Mouse (Mus musculus): ENCODE measurements around the gene Neo1. TPM values are rescaled to one million over a fixed set of nuclear protein-coding genes. Genes with fewer than 3 reads are reported as not detected.
A peak's percentile ranks its signal among the peaks of the same experiment; 100 is the strongest.
"Not testable (repeated sequence)": the region's sequence is repeated elsewhere in the genome, so short reads cannot be mapped to it uniquely, and the experiment has no call there.

Gene Neo1
- polyA plus RNA-seq, 1 experiment: 35.1 TPM

DNA sequence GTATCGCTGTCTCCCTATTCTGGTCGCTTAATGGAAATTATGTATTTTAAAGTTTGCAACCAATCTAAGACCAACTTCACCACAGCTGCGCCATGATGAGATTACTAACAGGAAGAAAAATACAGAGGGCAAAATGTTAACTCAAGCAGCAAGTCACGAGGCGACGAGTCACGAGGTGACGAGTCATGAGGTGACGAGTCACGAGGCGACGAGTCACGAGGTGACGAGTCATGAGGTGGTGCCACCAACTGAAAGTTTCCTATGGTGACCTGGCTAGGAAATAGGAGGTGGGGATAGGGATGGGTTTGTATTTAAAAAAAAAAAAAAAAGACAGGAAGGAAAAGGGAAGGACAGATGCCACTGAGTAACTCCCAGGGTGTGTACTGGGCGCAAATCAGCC, 57.2 kb downstream of the Neo1 start:
- no peaks in the 10 kb centered on the region for H3K79me2 ChIP-seq (ENCODE audit: control insufficient read depth, insufficient read depth)
- H3K79me3 ChIP-seq (ENCODE audit: low read depth): peaks cover 7% of the 10 kb centered on the region
- no peak overlapping the region for H3K4me3 ChIP-seq (ENCODE audit: insufficient read depth, poor library complexity, severe bottlenecking)
- H3K36me3 ChIP-seq (ENCODE audit: control insufficient read depth, insufficient read depth): peaks cover 1% of the 10 kb centered on the region
- H3K27me3 ChIP-seq (ENCODE audit: control insufficient read depth, insufficient read depth, insufficient read length): no peaks in the 10 kb centered on the region
- no peak for TF ChIP-seq MYOG (IDR thresholded peaks at IDR 0.05; ENCODE audit: control insufficient read depth, extremely low read depth, insufficient read length)
- peak; percentile 54 for TF ChIP-seq FOSL1 (IDR thresholded peaks at IDR 0.05; ENCODE audit: insufficient read depth, low read length, poor library complexity, severe bottlenecking)
- peak; percentile 92 for TF ChIP-seq USF1 (IDR thresholded peaks at IDR 0.05; ENCODE audit: low read depth)
- TF ChIP-seq CEBPB (IDR thresholded peaks at IDR 0.05; ENCODE audit: low read depth): no peak
- TF ChIP-seq CTCF (IDR thresholded peaks at IDR 0.05; ENCODE audit: control insufficient read depth, insufficient read depth, insufficient read length): no peak
- TF ChIP-seq MAX (IDR thresholded peaks at IDR 0.05): peak; percentile 50
- TF ChIP-seq MYOD1 (IDR thresholded peaks at IDR 0.05; ENCODE audit: control insufficient read depth, insufficient read length, low read depth): peak; percentile 19
- no peak overlapping the region for H3ac ChIP-seq (ENCODE audit: control insufficient read depth, insufficient read length, low read depth)

DNA sequence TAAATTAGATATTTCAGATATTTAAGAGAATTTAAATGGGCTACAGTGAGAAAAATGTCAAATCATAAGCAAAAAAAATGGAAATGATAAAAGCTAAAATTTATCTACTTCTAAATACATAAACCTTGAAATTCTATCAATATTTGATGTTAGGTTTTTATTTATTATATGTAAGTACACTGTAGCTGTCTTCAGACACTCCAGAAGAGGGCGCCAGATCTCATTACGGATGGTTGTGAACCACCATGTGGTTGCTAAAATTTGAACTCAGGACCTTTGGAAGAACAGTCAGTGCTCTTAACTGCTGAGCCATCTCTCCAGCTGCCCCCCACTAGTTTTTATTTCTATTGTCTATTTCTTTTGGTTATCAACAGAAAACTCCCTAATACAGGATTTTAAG, 65.1 kb downstream of the Neo1 start:
- H3K4me3 ChIP-seq (ENCODE audit: insufficient read depth, poor library complexity, severe bottlenecking); H3K79me3 ChIP-seq (ENCODE audit: low read depth); H3ac ChIP-seq (ENCODE audit: control insufficient read depth, insufficient read length, low read depth); H3K27me3 ChIP-seq (ENCODE audit: control insufficient read depth, insufficient read depth, insufficient read length): not testable (repeated sequence)
- Histone ChIP-seq H3K36me3 (ENCODE audit: control insufficient read depth, insufficient read depth) (peaks cover 12% of the 10 kb centered on the region), H3K79me2 (ENCODE audit: control insufficient read depth, insufficient read depth) (peaks cover 22% of the 10 kb centered on the region)

DNA sequence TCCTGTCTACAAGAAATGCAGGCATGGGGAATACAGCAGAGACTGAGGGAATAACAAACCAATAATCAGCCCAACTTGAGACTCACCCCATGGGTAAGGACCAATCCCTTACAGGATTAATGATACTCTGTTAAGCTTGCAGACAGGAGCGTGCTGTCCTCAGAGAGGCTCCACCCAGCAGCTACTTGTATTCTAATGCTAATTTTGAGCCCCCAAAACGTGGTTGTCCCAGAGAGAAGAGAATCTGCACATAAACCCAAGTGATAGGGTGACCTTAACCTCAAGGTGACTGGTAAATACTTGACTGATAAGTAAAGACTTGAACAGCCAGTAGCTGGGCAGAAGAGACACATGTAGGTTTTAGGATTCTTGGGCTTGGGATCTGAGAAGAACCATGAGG, 68.9 kb downstream of the Neo1 start:
- Histone ChIP-seq H3K27me3 (ENCODE audit: control insufficient read depth, insufficient read depth, insufficient read length) (no peaks in the 10 kb centered on the region), H3K36me3 (ENCODE audit: control insufficient read depth, insufficient read depth) (peaks cover 15% of the 10 kb centered on the region), H3ac (ENCODE audit: control insufficient read depth, insufficient read length, low read depth) (no peak overlapping the region), H3K79me3 (ENCODE audit: low read depth) (peaks cover 7% of the 10 kb centered on the region), H3K79me2 (ENCODE audit: control insufficient read depth, insufficient read depth) (peaks cover 33% of the 10 kb centered on the region), H3K4me3 (ENCODE audit: insufficient read depth, poor library complexity, severe bottlenecking) (no peak overlapping the region)
- TF ChIP-seq USF1 (IDR thresholded peaks at IDR 0.05; ENCODE audit: low read depth): no peak
- TF ChIP-seq CTCF (IDR thresholded peaks at IDR 0.05; ENCODE audit: control insufficient read depth, insufficient read depth, insufficient read length): no peak
- no peak for TF ChIP-seq MYOG (IDR thresholded peaks at IDR 0.05; ENCODE audit: control insufficient read depth, extremely low read depth, insufficient read length)
- TF ChIP-seq MAX (IDR thresholded peaks at IDR 0.05): no peak
- no peak for TF ChIP-seq MYOD1 (IDR thresholded peaks at IDR 0.05; ENCODE audit: control insufficient read depth, insufficient read length, low read depth)
- no peak for TF ChIP-seq CEBPB (IDR thresholded peaks at IDR 0.05; ENCODE audit: low read depth)
- no peak for TF ChIP-seq FOSL1 (IDR thresholded peaks at IDR 0.05; ENCODE audit: insufficient read depth, low read length, poor library complexity, severe bottlenecking)

DNA sequence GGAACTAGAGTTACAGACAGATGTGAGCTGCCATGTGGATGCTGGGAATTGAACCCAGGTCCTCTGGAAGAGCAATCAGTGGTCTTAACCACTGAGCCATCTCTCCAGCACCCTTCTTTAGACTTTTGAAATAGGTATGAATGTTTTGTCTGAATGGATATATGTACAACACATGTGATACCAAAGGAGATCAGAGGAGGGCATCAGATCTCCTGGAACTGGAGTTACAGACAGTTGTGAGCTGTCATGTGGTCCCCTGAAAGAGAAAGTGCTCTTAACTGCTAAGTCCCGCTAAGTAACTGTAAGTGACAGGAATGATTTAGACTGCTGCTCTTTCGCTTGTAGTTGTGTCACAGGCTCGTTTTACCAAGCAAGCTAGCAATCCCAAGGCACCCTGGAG, 80.7 kb downstream of the Neo1 start:
- H3K27me3 ChIP-seq (ENCODE audit: control insufficient read depth, insufficient read depth, insufficient read length): no peaks in the 10 kb centered on the region
- peaks cover 27% of the 10 kb centered on the region for H3K36me3 ChIP-seq (ENCODE audit: control insufficient read depth, insufficient read depth)
- H3K79me2 ChIP-seq (ENCODE audit: control insufficient read depth, insufficient read depth): no peaks in the 10 kb centered on the region
- no peak overlapping the region for H3ac ChIP-seq (ENCODE audit: control insufficient read depth, insufficient read length, low read depth)
- no peaks in the 10 kb centered on the region for H3K79me3 ChIP-seq (ENCODE audit: low read depth)
- TF ChIP-seq USF1 (IDR thresholded peaks at IDR 0.05; ENCODE audit: low read depth) (no peak), CEBPB (IDR thresholded peaks at IDR 0.05; ENCODE audit: low read depth) (no peak), CTCF (IDR thresholded peaks at IDR 0.05; ENCODE audit: control insufficient read depth, insufficient read depth, insufficient read length) (no peak), MYOD1 (IDR thresholded peaks at IDR 0.05; ENCODE audit: control insufficient read depth, insufficient read length, low read depth) (no peak), MYOG (IDR thresholded peaks at IDR 0.05; ENCODE audit: control insufficient read depth, extremely low read depth, insufficient read length) (no peak), MAX (IDR thresholded peaks at IDR 0.05) (no peak), FOSL1 (IDR thresholded peaks at IDR 0.05; ENCODE audit: insufficient read depth, low read length, poor library complexity, severe bottlenecking) (no peak)
- no peak overlapping the region for H3K4me3 ChIP-seq (ENCODE audit: insufficient read depth, poor library complexity, severe bottlenecking)

DNA sequence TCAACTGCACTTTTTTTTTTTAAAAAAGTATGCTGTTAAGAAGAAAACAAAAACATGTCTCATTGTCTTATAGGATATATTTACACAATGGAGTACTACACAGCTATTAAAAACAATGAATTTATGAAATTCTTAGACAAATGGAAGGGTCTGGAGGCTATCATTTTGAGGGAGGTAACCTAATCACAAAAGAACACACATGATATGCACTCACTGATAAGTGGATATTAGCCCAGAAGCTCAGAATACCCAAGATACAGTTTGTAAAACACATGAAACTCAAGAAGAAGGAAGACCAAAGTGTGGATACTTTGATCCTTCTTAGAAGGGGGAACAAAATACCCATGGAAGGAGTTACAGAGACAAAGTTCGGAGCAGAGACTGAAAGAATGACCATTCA, 90.3 kb downstream of the Neo1 start:
- H3K79me2 ChIP-seq (ENCODE audit: control insufficient read depth, insufficient read depth); H3K36me3 ChIP-seq (ENCODE audit: control insufficient read depth, insufficient read depth); H3K79me3 ChIP-seq (ENCODE audit: low read depth); H3ac ChIP-seq (ENCODE audit: control insufficient read depth, insufficient read length, low read depth); H3K27me3 ChIP-seq (ENCODE audit: control insufficient read depth, insufficient read depth, insufficient read length); H3K4me3 ChIP-seq (ENCODE audit: insufficient read depth, poor library complexity, severe bottlenecking): not testable (repeated sequence)

DNA sequence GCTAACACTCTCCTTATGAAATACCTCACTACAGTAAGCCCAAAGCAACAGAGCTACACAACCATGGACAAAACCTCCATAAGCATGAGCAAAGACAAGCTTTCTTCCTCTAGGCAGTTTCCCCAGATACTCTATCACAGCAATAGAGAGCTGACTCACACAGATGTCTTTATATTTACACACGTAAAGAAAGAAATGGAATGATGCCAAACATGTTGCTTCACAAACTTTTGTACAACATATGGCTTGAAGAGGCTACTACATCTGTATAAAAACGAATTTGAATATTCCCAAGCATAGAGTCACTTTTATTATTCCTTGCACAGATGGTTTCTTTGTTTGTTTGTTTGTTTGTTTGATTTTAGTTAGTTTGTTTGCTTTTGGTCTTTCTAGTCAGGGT, 101.5 kb downstream of the Neo1 start:
- Histone ChIP-seq H3K79me3 (ENCODE audit: low read depth) (no peaks in the 10 kb centered on the region), H3K36me3 (ENCODE audit: control insufficient read depth, insufficient read depth) (peaks cover 15% of the 10 kb centered on the region), H3K27me3 (ENCODE audit: control insufficient read depth, insufficient read depth, insufficient read length) (no peaks in the 10 kb centered on the region), H3ac (ENCODE audit: control insufficient read depth, insufficient read length, low read depth) (no peak overlapping the region), H3K4me3 (ENCODE audit: insufficient read depth, poor library complexity, severe bottlenecking) (no peak overlapping the region), H3K79me2 (ENCODE audit: control insufficient read depth, insufficient read depth) (no peaks in the 10 kb centered on the region)
- no peak for TF ChIP-seq USF1 (IDR thresholded peaks at IDR 0.05; ENCODE audit: low read depth)
- no peak for TF ChIP-seq CTCF (IDR thresholded peaks at IDR 0.05; ENCODE audit: control insufficient read depth, insufficient read depth, insufficient read length)
- no peak for TF ChIP-seq CEBPB (IDR thresholded peaks at IDR 0.05; ENCODE audit: low read depth)
- no peak for TF ChIP-seq MYOG (IDR thresholded peaks at IDR 0.05; ENCODE audit: control insufficient read depth, extremely low read depth, insufficient read length)
- TF ChIP-seq FOSL1 (IDR thresholded peaks at IDR 0.05; ENCODE audit: insufficient read depth, low read length, poor library complexity, severe bottlenecking): no peak
- TF ChIP-seq MAX (IDR thresholded peaks at IDR 0.05): no peak
- no peak for TF ChIP-seq MYOD1 (IDR thresholded peaks at IDR 0.05; ENCODE audit: control insufficient read depth, insufficient read length, low read depth)

All from C2C12 (cell line).